Mouse (Mus musculus) heart, adult 2 months (tissue): ENCODE measurements at regions not wholly inside any gene's neighbourhood (a gene's known extent, or its start where the extent isn't known, plus 50 kb on each side); places are given as distances from the start of the nearest gene placed in this dataset.

ENCODE experiments used
- EP300 ChIP-seq: fragments of 200-500 bp; IDR thresholded peaks from 2 replicates; pipeline ENCODE4 v1.6.1; 2011; ENCODE audit warnings: low read depth, low read length, control low read depth; ENCODE audit not compliant: insufficient read depth
- POLR2A ChIP-seq: fragments of 200-500 bp; IDR thresholded peaks from 2 replicates; pipeline ENCODE4 v1.6.1; 2011; ENCODE audit warnings: mild to moderate bottlenecking, low read depth, low read length, control low read depth; ENCODE audit not compliant: insufficient read depth

DNA sequence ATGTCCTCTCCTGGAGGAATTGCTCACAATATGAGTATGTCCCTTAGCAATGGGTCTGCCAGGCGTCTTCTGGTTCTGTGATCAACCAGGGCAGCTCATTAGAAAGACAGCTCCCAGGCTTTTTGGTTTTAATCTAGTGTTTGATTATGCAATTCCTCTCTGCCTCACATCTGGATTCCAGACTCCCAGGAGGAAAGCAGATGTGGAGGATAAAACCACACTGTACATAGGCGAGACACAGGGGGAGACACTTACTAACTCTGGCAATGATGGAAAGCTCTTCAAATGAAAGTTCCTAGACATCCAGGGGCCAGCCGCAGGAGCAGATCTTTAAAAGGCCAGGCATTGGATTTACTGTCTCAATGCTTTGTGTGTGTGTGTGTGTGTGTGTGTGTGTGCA lies 116.4 kb upstream of the Tet2 start:
- TF ChIP-seq EP300 (no peak), POLR2A (no peak)
